Mouse (Mus musculus): ENCODE measurements at regions not wholly inside any gene's neighbourhood (a gene's known extent, or its start where the extent isn't known, plus 50 kb on each side); places are given as distances from the start of the nearest gene placed in this dataset.

- no peak for TF ChIP-seq REST (IDR thresholded peaks at IDR 0.05; ENCODE audit: insufficient read depth, insufficient read length)
- no peak for TF ChIP-seq POLR2A (IDR thresholded peaks at IDR 0.05; ENCODE audit: insufficient read length, low read depth)
- no peak for TF ChIP-seq TCF12 (IDR thresholded peaks at IDR 0.05; ENCODE audit: insufficient read depth, poor library complexity, severe bottlenecking)
Observed at GRCm38 (mm10) chr1:194565574-194565973, 52.4 kb upstream of the Plxna2 start.

Data from myocyte (in vitro differentiated cells).